Mouse (Mus musculus) activated CD4-positive, CD25-positive, alpha-beta regulatory T cell, adult 4 months (primary cell): ENCODE measurements around the gene Frmpd1. TPM values are rescaled to one million over a fixed set of nuclear protein-coding genes. Genes with fewer than 3 reads are reported as not detected.

Source experiments
- ATAC-seq: one replicate; pipeline ENCODE4 v1.8.0; 2017
- polyA plus RNA-seq, 2 experiments: library from polyadenylated mRNA; unstranded; fragments of 100-300 nt; shearing (Covaris generic); gene quantifications; one replicate each; pipeline ENCODE4 v1.2.1; 2017

The Frmpd1 gene
- polyA plus RNA-seq, 2 experiments from 2014 or later, result not detected

DNA sequence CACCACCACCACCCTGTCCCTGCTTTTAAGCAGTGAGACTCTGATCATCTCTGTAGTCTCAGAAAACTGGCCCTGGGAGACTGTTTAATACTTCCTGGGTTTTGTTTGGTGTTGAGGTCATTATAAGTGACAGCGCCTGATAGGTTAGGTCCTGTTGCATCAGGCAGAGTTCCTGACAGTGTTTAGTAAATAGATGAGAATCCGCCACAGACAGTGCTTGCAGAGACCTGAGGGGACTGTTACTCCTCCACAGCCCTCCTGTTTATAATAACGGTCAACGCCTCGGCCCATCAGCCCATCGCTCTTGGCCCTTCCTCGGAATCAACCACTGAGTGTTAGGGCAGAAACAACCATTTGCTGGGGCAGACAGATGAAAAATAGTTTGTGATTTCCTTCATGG, 57.5 kb downstream of the Frmpd1 start:
- no peak for ATAC-seq

DNA sequence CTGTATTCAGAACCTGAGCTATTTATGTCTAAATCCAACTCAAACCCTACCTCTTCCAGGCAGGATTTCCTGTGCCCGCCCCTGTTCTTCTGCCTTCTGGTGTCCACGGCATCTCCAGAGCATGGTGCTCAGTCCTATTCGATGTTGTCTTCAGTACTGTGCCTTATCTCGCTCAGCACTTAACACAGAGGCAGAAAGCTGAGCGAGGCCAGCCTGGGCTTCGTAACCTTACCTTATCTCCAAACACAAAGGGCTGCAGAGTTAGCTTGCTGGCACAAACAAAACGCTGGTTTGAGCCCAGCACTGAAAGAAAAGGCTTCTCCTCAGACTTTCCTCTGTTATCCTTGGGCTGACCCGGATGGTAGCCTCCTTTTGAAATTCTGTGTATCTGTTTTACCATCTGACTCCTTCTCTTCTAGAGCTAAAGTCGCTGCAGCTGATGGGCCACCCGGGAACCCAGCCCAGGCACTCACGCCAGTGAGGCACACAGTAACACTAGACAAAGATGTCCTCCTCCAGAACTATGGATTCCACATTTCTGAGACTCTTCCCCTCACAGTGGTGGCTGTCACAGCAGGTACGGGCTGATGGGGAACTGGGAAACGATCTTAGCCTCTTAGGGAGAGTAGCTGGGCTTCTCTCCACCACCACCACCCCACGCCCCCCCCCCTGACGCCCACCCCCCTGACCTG, 58.7 kb downstream of the Frmpd1 start:
- ATAC-seq, result no peak

DNA sequence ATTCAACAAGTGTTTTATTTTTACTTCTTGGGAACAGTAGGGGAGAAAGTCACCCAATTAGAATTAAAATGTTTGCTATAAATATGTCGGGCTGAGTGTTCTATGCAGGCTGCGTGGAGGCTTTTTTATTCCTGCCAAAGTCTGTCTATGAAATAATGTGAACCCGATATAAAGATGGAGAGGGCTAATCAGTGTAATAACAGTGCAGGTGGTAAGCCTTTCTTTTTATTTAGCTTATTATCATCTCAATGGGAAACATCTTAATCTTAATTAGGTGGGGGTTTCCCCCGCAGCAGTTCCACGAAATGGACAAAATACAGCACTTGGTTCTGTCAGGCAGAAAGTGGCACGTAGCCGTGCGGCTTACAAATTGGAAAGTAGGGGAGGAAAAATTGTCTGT, 66.6 kb downstream of the Frmpd1 start:
- ATAC-seq, result no peak

DNA sequence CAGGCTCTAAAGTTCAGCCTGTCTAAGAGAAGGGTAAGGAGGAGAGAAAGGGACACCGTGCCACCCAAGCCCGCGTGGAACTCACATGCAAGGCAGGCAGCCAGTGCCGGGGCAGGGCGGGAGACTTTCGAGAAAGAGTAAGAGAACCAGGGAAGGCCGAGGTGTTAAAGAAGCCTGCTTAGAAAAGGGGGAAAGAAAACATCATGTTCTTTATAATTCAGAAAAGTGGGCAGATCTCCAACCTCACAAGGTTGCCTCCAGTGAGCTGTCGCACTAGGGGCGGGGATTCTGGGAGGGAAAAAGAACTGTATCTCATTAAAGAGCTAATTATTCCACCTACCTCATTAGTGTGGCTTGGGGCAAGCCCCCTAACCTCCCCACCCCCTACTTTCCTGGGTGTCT, 68.2 kb downstream of the Frmpd1 start:
- ATAC-seq, result no peak

DNA sequence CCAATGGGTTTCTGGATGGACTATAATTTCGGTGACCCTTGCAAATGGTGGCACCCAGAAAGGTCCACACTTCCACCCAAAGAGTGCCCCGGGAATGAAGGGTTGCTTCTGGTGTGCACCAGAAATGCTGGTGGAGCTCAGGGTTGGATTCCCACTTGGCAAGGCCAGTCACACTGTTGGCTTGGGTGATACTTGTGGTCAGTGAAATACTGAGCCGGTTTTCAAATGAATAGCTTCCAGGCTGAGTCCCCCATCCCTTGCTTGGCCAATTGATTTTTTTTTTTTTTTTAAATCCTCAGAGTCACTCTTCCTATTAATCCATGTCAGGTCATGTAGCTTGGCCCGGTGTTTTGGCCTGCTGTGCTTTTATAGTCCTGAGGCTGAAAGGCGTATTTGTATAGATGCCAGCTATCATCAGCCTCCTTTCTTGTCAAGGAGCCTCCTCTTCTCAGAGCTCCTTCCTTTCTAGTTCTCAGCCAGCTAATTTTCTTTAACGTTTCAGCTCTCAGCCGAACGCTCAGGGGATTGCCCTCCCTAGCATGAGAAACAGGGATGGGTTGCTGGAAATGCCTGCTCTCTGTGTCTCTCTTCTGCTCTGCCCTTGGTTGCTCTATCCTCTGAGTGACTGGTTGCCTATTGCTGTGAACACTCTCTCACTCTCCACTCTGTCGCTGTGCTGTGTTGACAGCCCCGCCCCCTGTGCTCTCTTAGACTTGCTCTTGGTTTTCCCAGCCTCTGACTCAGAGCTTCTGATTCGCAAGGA, 69.3 kb downstream of the Frmpd1 start:
- no peak for ATAC-seq

DNA sequence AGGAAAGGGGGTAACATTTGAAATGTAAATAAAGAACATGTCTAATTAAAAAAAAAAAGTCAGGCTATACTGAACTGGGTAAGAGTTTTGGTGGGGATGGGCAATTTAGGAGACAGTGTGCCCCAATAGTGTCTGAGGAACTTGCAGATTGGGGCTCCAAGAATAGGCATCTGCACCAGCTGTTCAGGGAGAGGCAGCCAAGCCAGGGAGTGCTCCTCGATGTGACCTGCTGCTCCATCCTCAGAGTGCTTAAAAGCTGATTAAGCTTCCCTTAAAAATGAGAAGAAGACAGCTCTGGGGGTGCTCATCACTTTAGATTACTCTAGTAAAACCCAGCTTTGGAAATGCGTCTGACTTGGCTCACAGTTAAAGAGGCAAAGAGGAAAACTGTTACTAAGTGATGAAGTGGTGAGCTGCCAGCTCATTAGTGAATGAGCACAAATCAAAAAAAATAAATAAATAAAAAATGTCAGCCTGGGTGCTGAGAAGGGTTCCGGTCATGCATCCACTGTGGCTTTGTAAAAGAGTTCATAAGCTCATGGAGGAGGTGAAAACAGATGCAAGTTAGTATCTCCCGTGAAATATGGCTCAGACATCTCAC, 74.7 kb downstream of the Frmpd1 start:
- ATAC-seq, result no peak

DNA sequence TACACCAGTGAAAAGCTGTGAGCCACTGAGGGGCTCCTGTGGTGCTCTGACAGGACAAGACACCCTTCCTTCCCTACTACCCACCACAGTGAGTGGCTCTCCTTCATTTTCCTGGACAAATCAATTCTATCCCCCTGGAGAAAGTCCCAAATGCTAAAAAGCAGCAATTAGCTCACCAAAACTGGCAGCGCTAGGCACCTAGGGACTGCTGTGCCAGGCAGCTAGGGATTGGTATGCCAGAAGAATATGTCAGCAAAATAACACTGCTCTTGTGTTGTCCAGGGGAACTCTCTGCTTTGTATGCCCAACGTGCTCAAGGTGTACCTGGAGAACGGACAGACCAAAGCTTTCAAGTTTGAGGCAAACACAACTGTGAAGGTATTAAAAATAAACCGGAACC, 76.9 kb downstream of the Frmpd1 start:
- no peak for ATAC-seq

DNA sequence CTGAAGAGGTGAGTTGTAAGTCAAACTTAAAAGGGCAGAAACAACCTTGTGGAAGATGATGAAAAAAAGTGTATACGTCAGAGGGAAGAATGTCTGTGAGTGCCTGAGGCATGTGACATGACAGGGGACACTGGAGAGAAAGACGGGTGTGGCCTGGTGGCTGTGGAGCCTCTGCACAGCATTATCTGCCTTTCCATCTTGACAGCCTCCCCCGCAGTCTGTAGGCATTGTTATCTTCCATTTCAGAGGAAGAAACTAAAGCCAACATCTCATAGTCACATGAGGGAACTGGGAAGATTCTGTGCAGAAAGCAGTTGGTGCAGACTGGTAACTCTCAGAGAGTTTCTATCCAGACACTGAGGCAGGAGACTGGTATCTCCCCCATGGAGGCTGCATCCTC, 83.2 kb downstream of the Frmpd1 start:
- ATAC-seq, result no peak

DNA sequence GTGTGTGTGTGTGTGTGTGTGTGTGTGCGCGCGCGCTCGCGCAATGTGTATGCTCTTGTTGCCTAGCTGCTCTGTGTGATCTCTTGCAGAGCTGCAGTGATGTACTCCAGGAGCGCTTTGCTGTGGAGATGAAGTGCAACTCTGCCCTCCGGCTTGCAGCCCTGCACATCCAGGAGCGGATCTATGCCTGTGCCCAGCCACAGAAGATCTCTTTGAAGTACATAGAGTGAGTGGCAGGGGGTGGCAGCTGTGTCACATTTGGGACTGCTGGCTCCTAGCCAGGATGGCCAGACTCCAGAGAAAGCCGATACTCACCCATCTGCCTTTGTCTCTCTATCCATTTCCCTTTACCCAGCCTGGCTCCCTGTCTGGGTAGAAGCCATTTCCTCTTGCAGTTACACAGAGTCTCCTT, 86.4 kb downstream of the Frmpd1 start:
- ATAC-seq, result no peak

DNA sequence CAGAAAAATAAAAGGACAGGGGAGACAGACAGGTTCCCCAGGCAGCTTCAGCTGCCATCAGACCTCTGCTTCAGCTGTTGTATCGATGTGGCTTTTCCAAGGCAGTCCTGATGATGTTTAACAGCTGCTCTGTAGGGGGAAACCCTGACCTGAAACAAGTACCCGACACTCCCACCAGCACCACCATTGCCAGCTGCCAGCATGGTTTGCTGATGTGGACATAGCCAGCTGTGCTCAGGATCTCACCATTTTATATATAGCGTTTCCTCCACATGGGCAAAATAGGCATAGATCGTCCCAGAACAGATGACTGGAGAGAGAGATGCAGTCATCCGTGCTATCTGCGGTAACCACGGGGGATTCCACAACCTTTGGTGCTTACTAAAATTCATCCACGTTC, 91.1 kb downstream of the Frmpd1 start:
- no peak for ATAC-seq

DNA sequence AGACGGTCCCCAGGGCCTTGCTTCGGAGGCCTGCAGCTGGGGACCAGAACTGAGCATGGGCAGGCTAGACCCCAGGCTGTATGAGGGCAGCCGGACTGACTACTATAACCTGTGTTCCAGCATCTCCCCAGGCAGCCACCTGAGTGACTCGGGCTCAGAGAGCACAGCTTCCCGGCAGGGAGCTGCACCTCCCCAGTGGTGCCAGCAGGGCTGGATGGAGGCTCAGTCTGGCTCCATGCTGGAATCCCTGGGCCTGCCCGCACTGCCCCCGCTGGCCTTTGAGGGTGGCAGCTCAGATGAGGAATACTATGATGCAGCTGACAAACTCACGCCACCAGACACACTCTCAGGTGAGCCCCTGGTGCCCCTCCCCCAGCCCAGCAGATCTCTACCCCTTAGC, 94.6 kb downstream of the Frmpd1 start:
- no peak for ATAC-seq

DNA sequence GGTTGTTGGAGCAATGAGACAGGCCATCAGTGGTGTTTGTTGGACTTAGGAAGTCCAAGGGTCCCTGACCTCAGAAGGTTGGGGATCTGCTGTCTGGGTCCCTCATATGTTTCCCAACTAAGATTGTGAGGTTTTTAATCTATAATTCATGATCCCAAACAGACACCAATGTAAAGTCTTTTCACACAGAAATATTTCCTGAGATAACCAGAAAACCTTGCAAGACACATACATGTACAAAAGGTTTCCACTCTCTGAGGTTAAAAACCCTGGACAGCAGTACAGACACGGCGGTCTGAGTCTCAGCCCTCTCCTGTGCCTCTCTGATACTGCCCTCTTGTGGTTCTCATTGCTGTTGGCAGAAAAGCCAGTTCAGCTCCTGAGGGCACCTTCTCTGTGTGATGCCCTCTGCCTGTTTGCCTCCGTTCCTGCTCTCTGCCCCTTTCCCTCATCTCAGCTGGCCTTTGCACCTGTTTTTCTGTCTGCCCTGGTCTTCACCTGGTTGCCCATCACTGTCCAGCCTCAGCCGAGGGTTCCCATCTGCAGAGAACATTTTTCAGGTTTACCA, 95.4 kb downstream of the Frmpd1 start:
- ATAC-seq, result peak; percentile 59

DNA sequence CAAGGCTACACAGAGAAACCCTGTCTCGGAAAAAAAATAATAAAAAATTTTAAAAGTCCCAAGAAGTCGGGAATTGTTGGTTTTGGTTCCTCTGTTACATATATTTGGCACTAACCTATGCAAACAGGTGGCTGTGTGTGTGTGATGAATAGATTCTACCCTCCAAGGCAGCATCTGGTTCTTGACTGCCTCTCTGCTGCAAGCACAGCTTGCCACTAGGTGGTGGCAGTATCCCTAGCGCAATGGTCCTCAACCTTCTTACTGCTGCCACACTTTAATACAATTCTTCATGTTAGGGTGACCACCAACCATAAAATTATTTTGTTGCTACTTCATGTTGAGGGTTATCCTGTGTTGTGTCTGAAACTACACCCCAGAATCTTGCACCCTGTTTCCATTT, 101.6 kb downstream of the Frmpd1 start:
- no peak for ATAC-seq

DNA sequence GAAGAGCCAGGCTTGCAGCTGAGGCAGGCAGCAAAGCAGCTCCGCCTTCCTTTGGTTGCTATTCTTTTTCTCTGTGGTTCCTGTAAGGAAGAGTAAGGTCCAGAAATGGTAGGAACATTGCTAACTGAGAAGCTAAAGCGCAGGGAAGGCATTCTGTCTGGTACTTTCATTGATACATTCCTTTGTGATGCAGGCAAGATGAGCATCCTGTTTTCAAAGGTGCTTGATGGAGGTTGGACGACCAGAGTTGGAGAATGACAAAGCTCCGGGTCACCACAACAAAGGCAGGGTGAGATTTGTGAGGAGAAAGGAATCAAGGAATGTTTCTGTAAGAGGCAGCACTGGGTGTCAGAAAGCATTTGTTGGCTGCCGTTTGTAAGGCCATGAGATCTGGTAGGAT, 103.2 kb downstream of the Frmpd1 start:
- no peak for ATAC-seq

DNA sequence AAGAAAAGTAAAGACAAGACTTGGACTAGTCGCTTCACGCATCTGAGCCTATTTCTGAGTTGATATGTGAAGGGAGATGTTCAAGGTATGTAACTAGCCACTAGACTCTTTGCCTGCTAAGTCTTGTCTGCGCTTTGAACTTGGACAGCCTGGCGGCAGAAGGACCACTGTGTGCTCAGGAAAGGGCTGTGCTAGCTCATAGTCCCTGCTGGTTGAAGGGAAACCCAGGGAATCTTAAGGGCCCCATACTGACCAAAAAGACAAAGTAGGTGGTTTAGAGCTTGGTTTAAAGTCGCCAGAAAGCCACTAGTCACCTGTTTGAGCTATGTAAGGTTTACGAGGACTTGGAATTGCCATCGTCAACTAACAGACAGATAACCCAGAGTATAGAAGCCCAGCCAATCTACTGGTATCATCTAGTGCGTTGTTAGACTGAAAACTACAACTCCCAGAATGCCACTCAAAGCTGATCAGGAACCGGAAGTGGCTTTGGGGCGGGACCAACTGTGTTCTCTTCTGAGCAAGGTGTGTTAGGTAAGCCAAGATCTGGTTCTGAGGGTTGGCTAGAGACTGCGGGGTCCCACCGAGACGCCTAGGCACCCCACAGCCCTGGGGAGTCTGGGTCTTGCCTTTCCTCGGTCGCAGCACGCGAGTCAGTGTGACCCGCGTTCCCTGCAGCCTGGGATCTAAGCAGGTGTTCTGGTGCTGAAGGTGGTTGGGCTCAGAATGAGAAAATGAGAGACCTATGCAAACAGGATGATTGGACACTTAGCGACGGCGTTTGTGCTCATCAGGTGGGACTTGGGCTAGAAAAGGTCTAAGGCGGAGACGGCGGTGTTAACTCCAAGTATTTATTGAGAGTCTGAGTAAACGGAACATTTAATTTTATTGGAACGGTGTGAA, 112.2 kb downstream of the Frmpd1 start, which contains the start of gene Trmt10b:
Gene Trmt10b, plus strand, starts transcription at position 466 of the 903 bp plus-strand sequence.
- ATAC-seq, result peak; percentile 100

DNA sequence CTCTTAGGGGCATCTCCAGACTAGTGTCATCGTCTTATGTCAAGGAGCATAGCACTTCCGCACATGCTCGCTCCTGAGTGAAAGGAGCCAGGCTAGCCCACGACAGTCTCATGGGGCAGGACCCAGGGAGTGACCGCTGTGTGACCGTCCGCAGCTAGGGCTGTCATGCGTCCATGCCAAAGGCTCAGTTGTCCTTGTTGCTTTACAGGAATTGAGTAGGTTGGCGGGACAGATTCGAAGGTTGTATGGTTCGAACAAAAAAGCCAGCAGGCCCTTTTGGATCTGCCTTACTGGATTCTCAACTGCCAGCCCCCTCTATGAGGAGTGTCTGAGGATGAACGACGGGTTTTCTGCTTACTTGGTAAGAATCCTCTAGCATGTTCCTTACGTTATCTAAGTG, 120.9 kb downstream of the Frmpd1 start:
- no peak for ATAC-seq

DNA sequence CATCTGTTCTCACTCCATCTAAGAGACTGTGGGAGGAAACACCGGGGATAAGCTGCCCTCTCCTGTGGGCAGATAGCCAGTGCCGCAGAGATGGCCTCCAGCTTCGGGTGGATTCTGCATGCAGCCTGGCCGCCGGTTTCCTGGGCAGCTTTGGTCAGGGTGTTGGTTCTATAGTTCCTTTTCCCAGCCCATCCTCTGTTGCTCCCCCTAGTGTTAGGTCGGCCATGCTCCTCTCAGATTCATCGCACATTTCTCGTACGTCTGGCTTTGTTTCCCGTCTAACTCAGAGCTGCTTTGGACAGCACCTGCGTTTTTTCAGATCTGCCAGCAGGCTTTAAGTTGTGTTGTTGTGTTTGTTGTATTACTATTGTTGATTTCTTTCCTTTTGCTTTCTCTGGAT, 123.4 kb downstream of the Frmpd1 start:
- ATAC-seq, result no peak

DNA sequence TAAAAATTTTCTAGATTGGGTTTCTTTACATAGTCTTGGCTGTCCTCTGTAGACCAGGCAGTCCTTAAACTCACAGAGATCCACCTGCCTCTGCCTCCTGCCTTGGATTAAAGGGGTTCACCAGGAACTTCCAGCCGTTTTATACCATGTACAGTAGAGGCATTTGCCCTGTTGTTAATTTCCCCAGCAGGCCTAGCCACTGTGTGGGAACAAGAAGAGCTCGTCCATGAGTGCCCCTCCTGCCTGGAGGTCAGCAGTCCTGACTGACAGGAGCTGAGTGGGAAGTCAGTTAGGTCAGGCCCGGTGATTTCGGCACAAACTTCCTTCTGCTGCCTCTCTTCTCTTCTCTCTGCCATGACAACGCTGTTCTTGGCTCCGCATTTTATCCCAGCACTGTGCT, 123.9 kb downstream of the Frmpd1 start:
- ATAC-seq, result no peak

DNA sequence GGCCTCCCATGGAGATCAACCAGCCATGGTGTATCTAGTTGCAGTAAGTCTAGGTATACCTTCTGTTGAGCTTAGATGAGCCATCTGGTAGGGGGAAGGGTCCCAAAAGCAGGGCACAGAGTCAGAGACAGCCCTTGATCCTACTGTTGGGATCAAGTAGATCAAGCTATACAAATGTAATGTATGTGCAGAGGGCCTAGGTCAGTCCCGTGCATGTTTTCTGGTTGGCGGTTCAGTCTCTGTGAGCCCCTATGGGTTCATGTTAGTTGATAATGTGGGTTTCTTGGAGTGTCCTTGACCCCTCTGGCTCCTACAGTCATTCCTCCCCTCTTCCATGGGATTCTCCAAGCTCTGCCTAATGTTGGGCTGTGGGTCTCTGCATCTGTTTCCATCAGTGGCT, 126.4 kb downstream of the Frmpd1 start:
- no peak for ATAC-seq

DNA sequence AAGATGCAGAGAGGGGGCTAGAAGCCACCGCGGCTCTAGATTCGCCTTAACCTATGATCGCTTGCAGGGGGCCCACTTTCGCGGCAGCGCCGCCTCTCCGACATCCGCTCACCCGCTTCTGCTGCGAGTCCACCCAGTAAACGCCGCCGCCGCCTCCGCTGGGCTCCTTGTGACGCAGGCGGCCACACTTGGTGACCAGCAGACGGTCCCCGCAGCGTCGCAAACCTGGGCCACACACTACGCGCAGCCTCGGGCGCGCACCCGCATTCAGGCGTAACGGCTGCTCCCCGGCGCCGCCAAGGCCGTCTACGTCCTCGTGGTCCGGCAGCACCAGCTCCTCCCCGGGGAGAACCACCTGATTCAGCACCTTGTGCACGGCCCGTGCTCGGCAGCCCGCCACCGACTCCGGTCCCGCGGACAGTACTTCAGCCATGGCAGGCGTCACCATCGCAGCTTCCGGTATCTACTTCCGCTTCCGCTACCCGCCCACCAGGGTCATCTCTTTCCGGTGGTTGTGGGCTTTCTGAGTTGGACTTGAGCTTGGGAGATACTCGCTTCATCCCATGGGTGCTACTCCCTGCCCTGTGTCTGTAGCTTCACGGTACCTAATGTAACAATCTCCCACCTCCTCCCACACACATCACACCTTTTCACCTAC, 135.6 kb downstream of the Frmpd1 start:
- ATAC-seq, result peak; percentile 84

DNA sequence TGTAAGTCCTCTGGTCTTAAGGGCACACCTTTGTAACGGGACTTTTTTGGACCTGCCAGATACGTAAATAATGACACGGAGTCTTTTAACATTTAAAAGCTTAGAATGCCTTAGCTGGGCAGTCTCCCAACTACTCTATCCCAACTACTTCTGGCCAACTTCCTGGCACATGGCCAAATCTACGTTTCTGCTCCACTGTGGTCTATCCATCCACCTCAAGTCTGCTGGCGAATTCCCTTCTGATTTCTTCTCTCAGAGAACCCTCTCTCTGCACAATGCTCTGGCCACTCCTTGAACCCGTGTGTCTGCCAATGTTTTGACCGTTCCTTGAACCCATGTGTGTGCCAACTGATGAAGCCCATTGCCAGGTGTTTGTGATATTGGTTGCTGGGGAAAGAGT, 146.5 kb downstream of the Frmpd1 start:
- ATAC-seq, result no peak

DNA sequence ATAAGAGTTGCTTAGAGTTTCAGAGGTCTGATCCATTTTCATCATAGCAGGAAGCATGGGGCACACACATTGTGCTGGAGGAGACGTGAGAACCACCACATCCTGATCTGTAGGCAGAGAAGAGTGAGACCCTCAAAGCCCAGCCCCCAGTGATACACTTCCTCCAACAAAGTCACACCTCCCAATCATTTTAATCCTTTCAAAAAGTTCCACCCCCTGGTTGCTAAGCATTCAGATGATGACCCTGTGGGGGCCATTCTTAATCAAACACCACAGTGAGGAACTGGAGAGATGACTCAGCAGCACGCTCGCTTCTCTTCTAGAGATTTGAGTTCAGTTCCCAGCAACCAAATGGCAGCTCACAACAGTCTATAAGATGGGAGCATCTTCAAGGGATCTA, 147.8 kb downstream of the Frmpd1 start:
- no peak for ATAC-seq
